ENCODE assay signal across 20 mouse cellular contexts in genomic region chr6:125640486-125640885, GRCm38 (mm10). TPM values are rescaled to one million over a fixed set of nuclear protein-coding genes. Genes with fewer than 3 reads are reported as not detected.
"Had no signal": no experiment of that assay in that cellular context is flagged by ENCODE, and none has a peak within 500 bp of the region (broad histone marks: within the 10 kb centered on the region; RNA-seq: fewer than 3 reads in every experiment).

No protein-coding gene starts in this region.

- H3K4me3 ChIP-seq: layer of hippocampus, adult 2 months; liver, embryonic 13.5 days; midbrain, embryonic 12.5 days; midbrain, embryonic 15.5 days; neural tube, embryonic 12.5 days had no signal

- H3K27ac ChIP-seq: layer of hippocampus, adult 2 months; liver, embryonic 13.5 days; midbrain, embryonic 12.5 days; midbrain, embryonic 15.5 days; neural tube, embryonic 12.5 days had no signal

- H3K9ac ChIP-seq: liver, embryonic 13.5 days; midbrain, embryonic 12.5 days; midbrain, embryonic 15.5 days; neural tube, embryonic 12.5 days had no signal

- H3K9me3 ChIP-seq: liver, embryonic 13.5 days; midbrain, embryonic 12.5 days; midbrain, embryonic 15.5 days; neural tube, embryonic 12.5 days had no signal

- H3K27me3 ChIP-seq: liver, embryonic 13.5 days; midbrain, embryonic 12.5 days; midbrain, embryonic 15.5 days; neural tube, embryonic 12.5 days had no signal

- H3K36me3 ChIP-seq: liver, embryonic 13.5 days; midbrain, embryonic 12.5 days; midbrain, embryonic 15.5 days; neural tube, embryonic 12.5 days had no signal

- ATAC-seq: midbrain, embryonic 15.5 days had no signal

- H3K4me2 ChIP-seq: liver, embryonic 13.5 days; midbrain, embryonic 12.5 days; midbrain, embryonic 15.5 days; neural tube, embryonic 12.5 days had no signal

- DNase-seq: kidney, adult 9 months; kidney, postnatal 14 days; kidney, postnatal 4 days; liver, embryonic 13.5 days; lung, adult 2 months; lung, postnatal 14 days; lung, postnatal 4 days; retina, postnatal 1 day; thymus, adult 18-20 months; thymus, postnatal 36 days had no signal

- H3K4me1 ChIP-seq: liver, embryonic 13.5 days; midbrain, embryonic 12.5 days; midbrain, embryonic 15.5 days; neural tube, embryonic 12.5 days had no signal

RNA-seq across cellular contexts. Expression of gene Ano2, which starts 49.7 kb away (rescaled TPM):
- total RNA-seq: megakaryocyte progenitor cell, adult 5-6 weeks; megakaryocyte-erythroid progenitor cell, adult 5-6 weeks; neutrophil, adult 5-6 weeks had no signal
- polyA plus RNA-seq: liver, adult 2 months; liver, embryonic 16.5 days; spleen, adult 2 months had no signal
